Mouse (Mus musculus) stomach, embryonic 14.5 days (tissue): ENCODE results near the gene Ank2. TPM values are rescaled to one million over a fixed set of nuclear protein-coding genes. Genes with fewer than 3 reads are reported as not detected.

ENCODE experiments used
- ATAC-seq: fragments of 200-750 bp; cut with Nextera tagmentation; 2 replicates; pipeline ENCODE4 v1.8.0; 2017; ENCODE audit warnings: low read depth, moderate TSS enrichment; ENCODE audit not compliant: insufficient number of reproducible peaks, insufficient read depth, low FRiP score
- H3K27ac ChIP-seq: fragments of 300-500 bp; sonication (generic); 2 replicates; pipeline ENCODE4 v1.5.1; 2014; ENCODE audit warnings: mild to moderate bottlenecking, low read length, moderate library complexity, mixed read lengths
- H3K27me3 ChIP-seq: fragments of 300-500 bp; sonication (generic); 2 replicates; pipeline ENCODE4 v1.6.1; 2014; ENCODE audit warnings: low read length, control low read depth, mixed read lengths; ENCODE audit not compliant: control insufficient read depth, insufficient read depth
- H3K36me3 ChIP-seq: fragments of 300-500 bp; sonication (generic); 2 replicates; pipeline ENCODE4 v1.6.1; 2014; ENCODE audit warnings: mild to moderate bottlenecking, control low read depth, low read length, moderate library complexity, mixed read lengths; ENCODE audit not compliant: control insufficient read depth, insufficient read depth
- H3K4me1 ChIP-seq: fragments of 300-500 bp; sonication (generic); 2 replicates; pipeline ENCODE4 v1.6.1; 2014; ENCODE audit warnings: low read length, control low read depth, mixed read lengths; ENCODE audit not compliant: control insufficient read depth, insufficient read depth
- H3K4me2 ChIP-seq: fragments of 300-500 bp; sonication (generic); replicated peaks from 2 replicates; pipeline ENCODE4 v1.6.1; 2014; ENCODE audit warnings: low read depth, low read length, control low read depth
- H3K4me3 ChIP-seq: fragments of 300-500 bp; sonication (generic); 2 replicates; pipeline ENCODE4 v1.5.1; 2014; ENCODE audit warnings: low read depth, low read length, control low read depth
- H3K9ac ChIP-seq: fragments of 300-500 bp; sonication (generic); replicated peaks from 2 replicates; pipeline ENCODE4 v1.6.1; 2014; ENCODE audit warnings: low read depth, mild to moderate bottlenecking, control low read depth, low read length, moderate library complexity, mixed read lengths
- H3K9me3 ChIP-seq: fragments of 300-500 bp; sonication (generic); 2 replicates; pipeline ENCODE4 v1.6.1; 2016; ENCODE audit warnings: low read depth, low read length, control low read depth; ENCODE audit not compliant: control insufficient read depth
- WGBS: fragments of 180-500 bp; shearing (Covaris S2); extraction: QIAGEN DNeasy Blood & Tissue Kit; methylation state at CpG from one replicate; pipeline ENCODE4 v1.1.7; 2014; 5-methylcytosine and 5-hydroxymethylcytosine counted together
- polyA plus RNA-seq: library from polyadenylated mRNA; unstranded; fragments of >200 nt; fragmentation: Nextera tagmentation; extraction: Ambion mirVana; gene quantifications from 2 replicates; pipeline ENCODE4 v1.2.1, GENCODE M21; 2014

The Ank2 gene
- polyA plus RNA-seq, 1 experiment from 2014 or later = 50.0 TPM

GRCm38 (mm10) chr3:127350602-127351362, 148.4 kb downstream of the Ank2 start:
- Histone ChIP-seq H3K27me3 (no peaks in the 10 kb centered on the region), H3K36me3 (no peaks in the 10 kb centered on the region), H3K9me3 (no peaks in the 10 kb centered on the region), H3K4me2 (no peak overlapping the region), H3K4me3 (no peak overlapping the region), H3K27ac (no peak overlapping the region), H3K4me1 (no peaks in the 10 kb centered on the region), H3K9ac (no peak overlapping the region)
- 87% methylated on average over 9 of the region's 9 CpGs for WGBS
- no peak for ATAC-seq

- Histone ChIP-seq H3K36me3 (no peaks in the 10 kb centered on the region), H3K4me1 (no peaks in the 10 kb centered on the region), H3K4me2 (no peak overlapping the region), H3K9ac (no peak overlapping the region), H3K4me3 (no peak overlapping the region), H3K27me3 (no peaks in the 10 kb centered on the region), H3K27ac (no peak overlapping the region), H3K9me3 (no peaks in the 10 kb centered on the region)
- ATAC-seq = no peak
- 65% methylated on average over 7 of the region's 7 CpGs for WGBS
Observed at GRCm38 (mm10) chr3:127348926-127349325, 150.2 kb downstream of the Ank2 start.

GRCm38 (mm10) chr3:127345860-127346459, 153.2 kb downstream of the Ank2 start:
- no peak for ATAC-seq

GRCm38 (mm10) chr3:127341300-127341699, 157.8 kb downstream of the Ank2 start:
- no peaks in the 10 kb centered on the region for H3K27me3 ChIP-seq
- WGBS = 91% methylated on average over 2 of the region's 2 CpGs
- ATAC-seq = no peak
- no peak overlapping the region for H3K9ac ChIP-seq
- H3K9me3 ChIP-seq = no peaks in the 10 kb centered on the region
- no peaks in the 10 kb centered on the region for H3K36me3 ChIP-seq
- H3K4me1 ChIP-seq = no peaks in the 10 kb centered on the region
- H3K27ac ChIP-seq = no peak overlapping the region
- H3K4me3 ChIP-seq = no peak overlapping the region
- no peak overlapping the region for H3K4me2 ChIP-seq

More at GRCm38 (mm10) chr3:127345860-127346459, 153.2 kb downstream of the Ank2 start:
- Histone ChIP-seq H3K36me3 (no peaks in the 10 kb centered on the region), H3K4me1 (no peaks in the 10 kb centered on the region), H3K4me2 (no peak overlapping the region), H3K27me3 (no peaks in the 10 kb centered on the region), H3K9ac (no peak overlapping the region), H3K4me3 (no peak overlapping the region), H3K27ac (no peak overlapping the region), H3K9me3 (no peaks in the 10 kb centered on the region)
- WGBS = 82% methylated on average over 8 of the region's 8 CpGs

- Histone ChIP-seq H3K4me3 (no peak overlapping the region), H3K27ac (no peak overlapping the region), H3K27me3 (no peaks in the 10 kb centered on the region), H3K4me2 (no peak overlapping the region), H3K4me1 (no peaks in the 10 kb centered on the region), H3K36me3 (no peaks in the 10 kb centered on the region), H3K9ac (no peak overlapping the region), H3K9me3 (no peaks in the 10 kb centered on the region)
- WGBS = 86% methylated on average over 6 of the region's 6 CpGs
- no peak for ATAC-seq
Observed at GRCm38 (mm10) chr3:127334876-127335275, 164.3 kb downstream of the Ank2 start.

- ATAC-seq = no peak
- Histone ChIP-seq H3K27me3 (no peaks in the 10 kb centered on the region), H3K4me1 (no peaks in the 10 kb centered on the region), H3K27ac (no peak overlapping the region), H3K9ac (no peak overlapping the region), H3K4me3 (no peak overlapping the region), H3K4me2 (no peak overlapping the region), H3K9me3 (no peaks in the 10 kb centered on the region), H3K36me3 (no peaks in the 10 kb centered on the region)
- 92% methylated on average over 6 of the region's 6 CpGs for WGBS
Observed at GRCm38 (mm10) chr3:127331562-127331961, 167.6 kb downstream of the Ank2 start.

- no peaks in the 10 kb centered on the region for H3K9me3 ChIP-seq
- no peak overlapping the region for H3K4me3 ChIP-seq
- no peak overlapping the region for H3K4me2 ChIP-seq
- no peak overlapping the region for H3K27ac ChIP-seq
- H3K4me1 ChIP-seq = no peaks in the 10 kb centered on the region
- ATAC-seq = no peak
- H3K27me3 ChIP-seq = no peaks in the 10 kb centered on the region
- 85% methylated on average over 8 of the region's 8 CpGs for WGBS
- H3K9ac ChIP-seq = no peak overlapping the region
- H3K36me3 ChIP-seq = no peaks in the 10 kb centered on the region
Observed at GRCm38 (mm10) chr3:127326355-127326754, 172.8 kb downstream of the Ank2 start.

GRCm38 (mm10) chr3:127322870-127323269, 176.3 kb downstream of the Ank2 start:
- H3K4me2 ChIP-seq = no peak overlapping the region
- H3K36me3 ChIP-seq = no peaks in the 10 kb centered on the region
- no peaks in the 10 kb centered on the region for H3K27me3 ChIP-seq
- ATAC-seq = no peak
- H3K4me3 ChIP-seq = no peak overlapping the region
- H3K4me1 ChIP-seq = no peaks in the 10 kb centered on the region
- no peak overlapping the region for H3K27ac ChIP-seq
- H3K9me3 ChIP-seq = no peaks in the 10 kb centered on the region
- H3K9ac ChIP-seq = no peak overlapping the region
